Mouse (Mus musculus): ENCODE measurements around the gene Shisal1. TPM values are rescaled to one million over a fixed set of nuclear protein-coding genes. Genes with fewer than 3 reads are reported as not detected.

Shisal1 gene
- polyA plus RNA-seq, 1 experiment from 2014 or later = 1.3 TPM

- Histone ChIP-seq H3K27me3 (peaks cover 63% of the 10 kb centered on the region), H3K9ac (peak overlapping the region; percentile 54), H3K4me3 (peak overlapping the region; percentile 12; the same call in 1 of the 2 replicates), H3K4me1 (peaks cover 14% of the 10 kb centered on the region), H3K9me3 (no peaks in the 10 kb centered on the region), H3K27ac (no peak overlapping the region; the same call in 1 of the 2 replicates), H3K36me3 (no peaks in the 10 kb centered on the region), H3K4me2 (peak overlapping the region; percentile 49)
- WGBS = under 1% methylated on average over 21 of the region's 21 CpGs
- no peak for ATAC-seq (ENCODE audit: insufficient number of reproducible peaks, insufficient read depth, low FRiP score, low TSS enrichment, low read depth)
These were observed 3.7 kb upstream of the Shisal1 start for GRCm38 (mm10) chr15:84450441-84451183.

GRCm38 (mm10) chr15:84445812-84446716 lies 833 bp downstream of the Shisal1 start:
- Histone ChIP-seq H3K27me3 (peaks cover 96% of the 10 kb centered on the region), H3K4me1 (peaks cover 34% of the 10 kb centered on the region), H3K36me3 (no peaks in the 10 kb centered on the region), H3K4me3 (peak overlapping the region; percentile 54), H3K9ac (peak overlapping the region; percentile 69), H3K27ac (no peak overlapping the region), H3K9me3 (no peaks in the 10 kb centered on the region), H3K4me2 (peak overlapping the region; percentile 97)
- WGBS = under 1% methylated on average over 89 of the region's 99 CpGs
- ATAC-seq (ENCODE audit: insufficient number of reproducible peaks, insufficient read depth, low FRiP score, low TSS enrichment, low read depth) = no peak

- ATAC-seq (ENCODE audit: insufficient number of reproducible peaks, insufficient read depth, low FRiP score, low TSS enrichment, low read depth) = no peak
- peaks cover 98% of the 10 kb centered on the region for H3K27me3 ChIP-seq
- WGBS = 38% methylated on average over 7 of the region's 7 CpGs
These were observed 2.7 kb downstream of the Shisal1 start for GRCm38 (mm10) chr15:84444181-84444580.

GRCm38 (mm10) chr15:84443631-84444030 lies 3.3 kb downstream of the Shisal1 start:
- Histone ChIP-seq H3K27me3 (peaks cover 95% of the 10 kb centered on the region), H3K9me3 (no peaks in the 10 kb centered on the region), H3K4me3 (no peak overlapping the region), H3K9ac (no peak overlapping the region), H3K36me3 (no peaks in the 10 kb centered on the region), H3K4me1 (peaks cover 34% of the 10 kb centered on the region), H3K27ac (no peak overlapping the region), H3K4me2 (no peak overlapping the region)
- no peak for ATAC-seq (ENCODE audit: insufficient number of reproducible peaks, insufficient read depth, low FRiP score, low TSS enrichment, low read depth)
- 38% methylated on average over 10 of the region's 10 CpGs for whole genome bisulfite sequencing

More at GRCm38 (mm10) chr15:84444181-84444580, 2.7 kb downstream of the Shisal1 start:
- Histone ChIP-seq H3K4me3 (no peak overlapping the region), H3K4me2 (no peak overlapping the region), H3K4me1 (peaks cover 34% of the 10 kb centered on the region), H3K9ac (no peak overlapping the region), H3K9me3 (no peaks in the 10 kb centered on the region), H3K27ac (no peak overlapping the region), H3K36me3 (no peaks in the 10 kb centered on the region)

- no peak overlapping the region for H3K4me3 ChIP-seq
- H3K27me3 ChIP-seq = peaks cover 82% of the 10 kb centered on the region
- 0 out of 2 replicates have a peak overlapping the region, but pooled peaks have one; percentile 27 for H3K9ac ChIP-seq
- H3K36me3 ChIP-seq = no peaks in the 10 kb centered on the region
- peaks cover 34% of the 10 kb centered on the region for H3K4me1 ChIP-seq
- H3K9me3 ChIP-seq = no peaks in the 10 kb centered on the region
- WGBS = 20% methylated on average over 14 of the region's 14 CpGs
- H3K27ac ChIP-seq = no peak overlapping the region
- H3K4me2 ChIP-seq = no peak overlapping the region
- ATAC-seq (ENCODE audit: insufficient number of reproducible peaks, insufficient read depth, low FRiP score, low TSS enrichment, low read depth) = no peak
These were observed 5.1 kb downstream of the Shisal1 start for GRCm38 (mm10) chr15:84441682-84442315.

- Histone ChIP-seq H3K27ac (no peak overlapping the region), H3K9me3 (no peaks in the 10 kb centered on the region), H3K4me2 (no peak overlapping the region), H3K4me1 (peaks cover 34% of the 10 kb centered on the region), H3K4me3 (no peak overlapping the region), H3K36me3 (no peaks in the 10 kb centered on the region), H3K9ac (peak overlapping the region; percentile 27; the same call in 1 of the 2 replicates), H3K27me3 (peaks cover 73% of the 10 kb centered on the region)
- WGBS = 38% methylated on average over 3 of the region's 3 CpGs
- ATAC-seq (ENCODE audit: insufficient number of reproducible peaks, insufficient read depth, low FRiP score, low TSS enrichment, low read depth) = no peak
These were observed 6.1 kb downstream of the Shisal1 start for GRCm38 (mm10) chr15:84440820-84441219.

GRCm38 (mm10) chr15:84433586-84434185 lies 13.2 kb downstream of the Shisal1 start:
- H3K9ac ChIP-seq = no peak overlapping the region
- no peak overlapping the region for H3K27ac ChIP-seq
- H3K36me3 ChIP-seq = no peaks in the 10 kb centered on the region
- H3K4me2 ChIP-seq = no peak overlapping the region
- ATAC-seq (ENCODE audit: insufficient number of reproducible peaks, insufficient read depth, low FRiP score, low TSS enrichment, low read depth) = no peak
- H3K4me3 ChIP-seq = no peak overlapping the region
- H3K9me3 ChIP-seq = no peaks in the 10 kb centered on the region
- 79% methylated on average over 10 of the region's 10 CpGs for WGBS
- 0 out of 2 replicates have a peak, but pooled peaks cover 7% of the 10 kb centered on the region for H3K27me3 ChIP-seq
- peaks cover 6% of the 10 kb centered on the region; the same call in 1 of the 2 replicates for H3K4me1 ChIP-seq

- ATAC-seq (ENCODE audit: insufficient number of reproducible peaks, insufficient read depth, low FRiP score, low TSS enrichment, low read depth) = no peak
- Histone ChIP-seq H3K4me3 (no peak overlapping the region), H3K36me3 (no peaks in the 10 kb centered on the region), H3K9me3 (no peaks in the 10 kb centered on the region), H3K4me2 (no peak overlapping the region), H3K9ac (no peak overlapping the region), H3K27ac (no peak overlapping the region), H3K4me1 (0 out of 2 replicates have a peak, but pooled peaks cover 4% of the 10 kb centered on the region), H3K27me3 (no peaks in the 10 kb centered on the region)
- 79% methylated on average over 5 of the region's 5 CpGs for WGBS
These were observed 16.4 kb downstream of the Shisal1 start for GRCm38 (mm10) chr15:84430482-84430881.

GRCm38 (mm10) chr15:84427624-84428023 lies 19.3 kb downstream of the Shisal1 start:
- Histone ChIP-seq H3K36me3 (no peaks in the 10 kb centered on the region), H3K9me3 (no peaks in the 10 kb centered on the region), H3K4me3 (no peak overlapping the region), H3K4me1 (peaks cover 24% of the 10 kb centered on the region), H3K9ac (no peak overlapping the region), H3K27ac (no peak overlapping the region), H3K27me3 (no peaks in the 10 kb centered on the region; the same call in 1 of the 2 replicates), H3K4me2 (no peak overlapping the region)
- ATAC-seq (ENCODE audit: insufficient number of reproducible peaks, insufficient read depth, low FRiP score, low TSS enrichment, low read depth) = no peak
- 89% methylated on average over 6 of the region's 6 CpGs for WGBS

GRCm38 (mm10) chr15:84425733-84426132 lies 21.2 kb downstream of the Shisal1 start:
- WGBS = 88% methylated on average over 5 of the region's 5 CpGs
- H3K9me3 ChIP-seq = no peaks in the 10 kb centered on the region
- no peak for ATAC-seq (ENCODE audit: insufficient number of reproducible peaks, insufficient read depth, low FRiP score, low TSS enrichment, low read depth)
- H3K4me2 ChIP-seq = no peak overlapping the region
- H3K27me3 ChIP-seq = peaks cover 9% of the 10 kb centered on the region; the same call in 1 of the 2 replicates
- no peaks in the 10 kb centered on the region for H3K36me3 ChIP-seq
- no peak overlapping the region for H3K9ac ChIP-seq
- no peak overlapping the region for H3K27ac ChIP-seq
- peaks cover 28% of the 10 kb centered on the region for H3K4me1 ChIP-seq
- no peak overlapping the region for H3K4me3 ChIP-seq

GRCm38 (mm10) chr15:84423781-84424180 lies 23.1 kb downstream of the Shisal1 start:
- H3K9ac ChIP-seq = no peak overlapping the region
- no peak overlapping the region for H3K27ac ChIP-seq
- H3K4me2 ChIP-seq = no peak overlapping the region
- no peaks in the 10 kb centered on the region for H3K9me3 ChIP-seq
- no peaks in the 10 kb centered on the region for H3K36me3 ChIP-seq
- peaks cover 26% of the 10 kb centered on the region for H3K27me3 ChIP-seq
- no peak overlapping the region for H3K4me3 ChIP-seq
- ATAC-seq (ENCODE audit: insufficient number of reproducible peaks, insufficient read depth, low FRiP score, low TSS enrichment, low read depth) = no peak
- WGBS = 80% methylated on average over 5 of the region's 5 CpGs
- peaks cover 24% of the 10 kb centered on the region for H3K4me1 ChIP-seq

Measured in embryonic facial prominence, embryonic 13.5 days (tissue).